Mouse (Mus musculus) liver, embryonic 14.5 days (tissue): ENCODE data around the gene Hnf1a.

Source experiments
- CTCF ChIP-seq: IDR thresholded peaks from 2 replicates; pipeline ENCODE4 v1.5.1; 2016; ENCODE audit warnings: antibody characterized with exemption, low read depth, control low read depth
- EP300 ChIP-seq: IDR thresholded peaks from 2 replicates; pipeline ENCODE4 v1.6.1; 2016; ENCODE audit warnings: antibody characterized with exemption, low read depth

GRCm38 (mm10) chr5:115010577-115011216 lies 39.8 kb upstream of the Hnf1a start, which contains the start of gene Sppl3:
- TF ChIP-seq EP300: no peak
- TF ChIP-seq CTCF: no peak
